Comparison of ENCODE assay signal across 9 mouse cellular contexts in genomic region chr10:17733057-17733456, GRCm38 (mm10). TPM values are rescaled to one million over a fixed set of nuclear protein-coding genes. Genes with fewer than 3 reads are reported as not detected.
DNase-seq lines count a peak whose midpoint lies in the region; ATAC-seq lines count a peak whose summit lies in the region.
"Had no signal": no experiment of that assay in that cellular context is flagged by ENCODE, and none has a peak within 500 bp of the region (broad histone marks: within the 10 kb centered on the region; RNA-seq: fewer than 3 reads in every experiment).

No protein-coding gene starts in this region.

- H3K9ac ChIP-seq in heart, embryonic 12.5 days, result no peak overlapping the region
- H3K9ac ChIP-seq in forebrain, embryonic 11.5 days (ENCODE audit: low read length), result no peak overlapping the region
- H3K9ac ChIP-seq: lung, embryonic 15.5 days had no signal

- H3K27ac ChIP-seq in heart, embryonic 12.5 days (ENCODE audit: poor library complexity, severe bottlenecking), result no peak overlapping the region
- H3K27ac ChIP-seq in forebrain, embryonic 11.5 days (ENCODE audit: low read depth, low read length), result no peak overlapping the region
- H3K27ac ChIP-seq: lung, embryonic 15.5 days had no signal

- no peaks in the 10 kb centered on the region for H3K36me3 ChIP-seq in heart, embryonic 12.5 days
- H3K36me3 ChIP-seq in forebrain, embryonic 11.5 days (ENCODE audit: control insufficient read depth, insufficient read depth, low read length), result no peaks in the 10 kb centered on the region
- H3K36me3 ChIP-seq: lung, embryonic 15.5 days had no signal

- peaks cover 3% of the 10 kb centered on the region; the same call in 1 of the 2 replicates for H3K4me1 ChIP-seq in heart, embryonic 12.5 days (replicated peaks)
- H3K4me1 ChIP-seq in forebrain, embryonic 11.5 days (replicated peaks; ENCODE audit: control insufficient read depth, insufficient read depth, low read length), result no peaks in the 10 kb centered on the region

- no peak for ATAC-seq in heart, embryonic 12.5 days (ENCODE audit: insufficient number of reproducible peaks, low FRiP score)
- 0 out of 2 replicates have a peak, but pooled peaks have one; percentile 27 for ATAC-seq in forebrain, embryonic 11.5 days (replicated peaks; ENCODE audit: low FRiP score)

- H3K4me3 ChIP-seq in heart, embryonic 12.5 days, result no peak overlapping the region
- no peak overlapping the region for H3K4me3 ChIP-seq in forebrain, embryonic 11.5 days (ENCODE audit: low read depth, low read length)
- H3K4me3 ChIP-seq: lung, embryonic 15.5 days had no signal

- no peaks in the 10 kb centered on the region for H3K27me3 ChIP-seq in heart, embryonic 12.5 days (replicated peaks)
- no peaks in the 10 kb centered on the region for H3K27me3 ChIP-seq in forebrain, embryonic 11.5 days (ENCODE audit: control insufficient read depth, insufficient read depth, low read length)
- H3K27me3 ChIP-seq: lung, embryonic 15.5 days had no signal

- no peak overlapping the region for H3K4me2 ChIP-seq in heart, embryonic 12.5 days
- H3K4me2 ChIP-seq in forebrain, embryonic 11.5 days (ENCODE audit: low read depth, low read length, severe bottlenecking), result no peak overlapping the region
- H3K4me2 ChIP-seq: lung, embryonic 15.5 days had no signal

- no peaks in the 10 kb centered on the region for H3K9me3 ChIP-seq in heart, embryonic 12.5 days (replicated peaks)
- no peaks in the 10 kb centered on the region for H3K9me3 ChIP-seq in forebrain, embryonic 11.5 days (ENCODE audit: control insufficient read depth, low read length)
- H3K9me3 ChIP-seq: lung, embryonic 15.5 days had no signal

- WGBS in heart, embryonic 12.5 days, result 24% methylated on average over 4 of the region's 4 CpGs
- WGBS in forebrain, embryonic 11.5 days, result 16% methylated on average over 4 of the region's 4 CpGs

- DNase-seq in heart, adult 18-20 months, result peak; percentile 77 to 89
- DNase-seq in c-Kit-positive CD71-negative TER-119-negative erythroid progenitor cells, embryonic 14.5 days (ENCODE audit: low read depth), result peak; percentile 75
- peak; percentile 85 for DNase-seq in forebrain, embryonic 11.5 days (ENCODE audit: low spot score)
- DNase-seq in heart, postnatal 4 days, result peak; percentile 85
- peak; percentile 69 to 81 for DNase-seq in layer of hippocampus, postnatal 14 days (ENCODE audit: low spot score in 2 of 2)
- DNase-seq in mesoderm, embryonic 11.5 days (ENCODE audit: low read depth, low spot score), result peak; percentile 86
- DNase-seq in skeletal muscle tissue, adult 2 months (ENCODE audit: low read depth, low spot score), result peak; percentile 79

RNA-seq across cellular contexts. Expression of gene Cited2, which starts 10.0 kb away (rescaled TPM):
- 10 to 100 TPM; 41.5 to 55.5 TPM for total RNA-seq in heart, adult 18-20 months (2021)
- 48.5 and 49.6 TPM in 2 replicates for polyA plus RNA-seq in heart, embryonic 12.5 days (2016; fragmentation: Nextera tagmentation; extraction: Ambion mirVana)
- polyA plus RNA-seq in forebrain, embryonic 11.5 days (2014; fragmentation: Nextera tagmentation; extraction: Ambion mirVana), result 62.9 and 64.9 TPM in 2 replicates
- total RNA-seq in heart, postnatal 4 days (2021), result 10 to 100 TPM; 20.9 to 22.8 TPM
- 10 to 100 TPM; 35.7 to 36.8 TPM for total RNA-seq in layer of hippocampus, postnatal 14 days (2021)
